Mouse (Mus musculus) bone marrow, adult 2 months (tissue): ENCODE data around the gene Cdkn3.

Source experiments
- CTCF ChIP-seq: fragments of 200-500 bp; IDR thresholded peaks from 2 replicates; pipeline ENCODE4 v1.5.1; 2011; ENCODE audit warnings: low read length, control low read depth; ENCODE audit not compliant: control insufficient read depth, insufficient read depth
- POLR2A ChIP-seq: fragments of 200-500 bp; IDR thresholded peaks from 2 replicates; pipeline ENCODE4 v1.6.1; 2011; ENCODE audit warnings: low read depth, mild to moderate bottlenecking, control low read depth, low read length, borderline replicate concordance; ENCODE audit not compliant: control insufficient read depth

DNA sequence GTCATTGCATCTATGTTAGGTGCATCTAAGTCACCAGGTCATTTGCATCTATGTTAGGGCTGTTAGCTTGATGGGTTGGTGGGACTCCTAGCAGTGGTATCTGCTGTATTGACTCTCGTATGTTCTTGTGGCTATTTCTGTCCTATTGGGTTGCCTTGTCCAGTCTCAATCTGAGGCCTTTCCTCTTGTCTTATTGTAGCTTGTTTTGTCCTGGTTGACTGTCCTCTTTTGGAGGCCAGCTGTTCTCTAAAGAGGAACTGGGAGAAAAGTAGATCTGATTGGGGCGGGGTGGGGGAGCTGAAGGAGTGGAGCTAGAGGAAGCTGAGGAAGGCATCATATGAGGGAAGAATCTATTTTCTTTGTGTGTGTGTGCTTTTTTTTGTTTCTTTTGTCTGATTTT lies 17.7 kb upstream of the Cdkn3 start:
- no peak for TF ChIP-seq CTCF
- TF ChIP-seq POLR2A, result no peak
